Mouse (Mus musculus): ENCODE data around the gene Togaram1.

- TF ChIP-seq MYOG (IDR thresholded peaks at IDR 0.05; ENCODE audit: control insufficient read depth in 1 of 3, insufficient read depth in 1 of 3, insufficient read length in 2 of 3, low read depth in 2 of 3) (no peak), POLR2A (IDR thresholded peaks at IDR 0.05; ENCODE audit: insufficient read length, low read depth) (no peak), USF1 (IDR thresholded peaks at IDR 0.05; ENCODE audit: low read depth) (no peak), E2F4 (IDR thresholded peaks at IDR 0.05; ENCODE audit: insufficient read depth) (no peak), CEBPB (IDR thresholded peaks at IDR 0.05; ENCODE audit: insufficient read depth, poor library complexity, severe bottlenecking) (no peak), SRF (IDR thresholded peaks at IDR 0.05; ENCODE audit: control insufficient read depth, insufficient read length, low read depth) (no peak)
These were observed 10.0 kb downstream of the Togaram1 start for GRCm38 (mm10) chr12:64975558-64975957.
